Mouse (Mus musculus) CH12.LX (cell line): ENCODE data around the gene Gpm6a.

Source experiments
- EP300 ChIP-seq: IDR thresholded peaks from 2 replicates; pipeline ENCODE4 v1.6.1; 2011; ENCODE audit warnings: low read length, improper control_type of control experiment
- POLR2A ChIP-seq: IDR thresholded peaks from 2 replicates; pipeline ENCODE4 v1.6.1; 2011; ENCODE audit warnings: low read depth, mild to moderate bottlenecking, improper control_type of control experiment, low read length

DNA sequence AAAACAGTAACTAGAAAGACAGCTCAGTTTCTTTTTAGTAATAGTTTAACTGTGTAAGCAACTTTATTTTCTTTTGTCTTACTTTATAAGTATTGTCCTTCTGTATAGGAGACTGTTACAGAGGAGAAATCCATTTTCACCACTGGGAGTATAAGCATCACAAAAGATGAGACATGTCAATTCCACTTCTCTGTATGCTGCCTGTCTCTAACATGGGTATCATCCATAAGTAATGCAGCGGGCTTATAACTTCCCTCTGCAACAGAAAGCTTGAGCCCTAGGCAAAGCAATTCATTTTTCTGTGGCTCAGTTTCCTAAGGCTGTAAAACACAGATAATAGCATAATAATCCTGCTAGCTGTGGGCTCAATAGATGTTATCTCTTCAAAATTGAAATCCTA is 62.4 kb downstream of the Gpm6a start:
- no peak for TF ChIP-seq EP300
- TF ChIP-seq POLR2A: no peak
